Mouse (Mus musculus) cortical plate, adult 2 months (tissue): ENCODE results near the gene Atad5.

Source experiments
- CTCF ChIP-seq: fragments of 200-500 bp; IDR thresholded peaks from 2 replicates; pipeline ENCODE4 v1.5.1; 2011; ENCODE audit warnings: mild to moderate bottlenecking, control low read depth, low read length; ENCODE audit not compliant: insufficient read depth; ENCODE audit errors: extremely low read depth
- POLR2A ChIP-seq: fragments of 200-500 bp; IDR thresholded peaks from 2 replicates; pipeline ENCODE4 v1.6.1; 2011; ENCODE audit warnings: mild to moderate bottlenecking, low read length, control low read depth; ENCODE audit not compliant: insufficient read depth; ENCODE audit errors: extremely low read depth

GRCm38 (mm10) chr11:80088917-80089816 lies at the start of gene Atad5:
- TF ChIP-seq POLR2A, result no peak
- no peak for TF ChIP-seq CTCF
